Mouse (Mus musculus) heart, embryonic 12.5 days (tissue): Measurements from ENCODE around the gene Nckap5. TPM values are rescaled to one million over a fixed set of nuclear protein-coding genes. Genes with fewer than 3 reads are reported as not detected.

ENCODE experiments used
- ATAC-seq: fragments of 200-750 bp; cut with Nextera tagmentation; 2 replicates; pipeline ENCODE4 v1.8.0; 2017; ENCODE audit warnings: moderate TSS enrichment, moderate library complexity; ENCODE audit not compliant: insufficient number of reproducible peaks, low FRiP score
- H3K27ac ChIP-seq: fragments of 300-500 bp; sonication (generic); 2 replicates; pipeline ENCODE4 v1.5.1; 2016; ENCODE audit warnings: mild to moderate bottlenecking, moderate library complexity; ENCODE audit not compliant: poor library complexity, severe bottlenecking
- H3K27me3 ChIP-seq: fragments of 300-500 bp; sonication (generic); replicated peaks from 2 replicates; pipeline ENCODE4 v1.6.1; 2016; ENCODE audit warnings: mild to moderate bottlenecking, moderate library complexity
- H3K36me3 ChIP-seq: fragments of 300-500 bp; sonication (generic); 2 replicates; pipeline ENCODE4 v1.6.1; 2016; ENCODE audit warnings: mild to moderate bottlenecking, moderate library complexity
- H3K4me1 ChIP-seq: fragments of 300-500 bp; sonication (generic); replicated peaks from 2 replicates; pipeline ENCODE4 v1.6.1; 2016; ENCODE audit warnings: mild to moderate bottlenecking
- H3K4me2 ChIP-seq: fragments of 300-500 bp; sonication (generic); 2 replicates; pipeline ENCODE4 v1.6.1; 2016; ENCODE audit warnings: mild to moderate bottlenecking, moderate library complexity
- H3K4me3 ChIP-seq: fragments of 300-500 bp; sonication (generic); 2 replicates; pipeline ENCODE4 v1.5.1; 2016; ENCODE audit warnings: mild to moderate bottlenecking
- H3K9ac ChIP-seq: fragments of 300-500 bp; sonication (generic); 2 replicates; pipeline ENCODE4 v1.6.1; 2016; ENCODE audit warnings: mild to moderate bottlenecking, moderate library complexity
- H3K9me3 ChIP-seq: fragments of 300-500 bp; sonication (generic); replicated peaks from 2 replicates; pipeline ENCODE4 v1.6.1; 2016; ENCODE audit warnings: mild to moderate bottlenecking, moderate library complexity
- WGBS: fragments of 180-500 bp; shearing (Covaris S2); methylation state at CpG from one replicate; pipeline ENCODE4 v1.1.7; 2016; 5-methylcytosine and 5-hydroxymethylcytosine counted together
- polyA plus RNA-seq: library from polyadenylated mRNA; unstranded; fragments of >200 nt; fragmentation: Nextera tagmentation; extraction: Ambion mirVana; gene quantifications from 2 replicates; pipeline ENCODE4 v1.2.1, GENCODE M21; 2016

Nckap5 gene
- polyA plus RNA-seq, 1 experiment from 2014 or later = 3.8 TPM

GRCm38 (mm10) chr1:125945136-125945535 lies 885.5 kb downstream of the Nckap5 start:
- Histone ChIP-seq H3K36me3 (no peaks in the 10 kb centered on the region), H3K4me1 (no peaks in the 10 kb centered on the region), H3K9ac (no peak overlapping the region), H3K9me3 (no peaks in the 10 kb centered on the region), H3K4me2 (no peak overlapping the region), H3K27me3 (no peaks in the 10 kb centered on the region), H3K4me3 (no peak overlapping the region), H3K27ac (no peak overlapping the region)
- ATAC-seq = no peak
- WGBS = 75% methylated on average over 9 of the region's 9 CpGs

- H3K27me3 ChIP-seq = no peaks in the 10 kb centered on the region
- no peak overlapping the region for H3K4me3 ChIP-seq
- H3K36me3 ChIP-seq = no peaks in the 10 kb centered on the region
- H3K9me3 ChIP-seq = no peaks in the 10 kb centered on the region
- H3K9ac ChIP-seq = no peak overlapping the region
- H3K4me2 ChIP-seq = no peak overlapping the region
- WGBS = 79% methylated on average over 1 of the region's 1 CpGs
- H3K4me1 ChIP-seq = no peaks in the 10 kb centered on the region
- ATAC-seq = no peak
- no peak overlapping the region for H3K27ac ChIP-seq
These were observed 887.3 kb downstream of the Nckap5 start for GRCm38 (mm10) chr1:125943305-125943704.

GRCm38 (mm10) chr1:125925486-125925885 lies 905.1 kb downstream of the Nckap5 start:
- Histone ChIP-seq H3K27me3 (no peaks in the 10 kb centered on the region), H3K27ac (no peak overlapping the region), H3K9ac (no peak overlapping the region), H3K4me3 (no peak overlapping the region), H3K4me1 (no peaks in the 10 kb centered on the region), H3K4me2 (no peak overlapping the region), H3K9me3 (0 out of 2 replicates have a peak, but pooled peaks cover 3% of the 10 kb centered on the region), H3K36me3 (no peaks in the 10 kb centered on the region)
- no peak for ATAC-seq
- WGBS = 93% methylated on average over 10 of the region's 10 CpGs

- Histone ChIP-seq H3K27ac (no peak overlapping the region), H3K9me3 (0 out of 2 replicates have a peak, but pooled peaks cover 6% of the 10 kb centered on the region), H3K4me3 (no peak overlapping the region), H3K36me3 (no peaks in the 10 kb centered on the region), H3K27me3 (no peaks in the 10 kb centered on the region), H3K4me1 (no peaks in the 10 kb centered on the region), H3K4me2 (no peak overlapping the region), H3K9ac (no peak overlapping the region)
- WGBS = 76% methylated on average over 2 of the region's 2 CpGs
- no peak for ATAC-seq
These were observed 907.5 kb downstream of the Nckap5 start for GRCm38 (mm10) chr1:125923062-125923461.

GRCm38 (mm10) chr1:125920696-125921095 lies 909.9 kb downstream of the Nckap5 start:
- no peak overlapping the region for H3K4me3 ChIP-seq
- WGBS = 89% methylated on average over 3 of the region's 3 CpGs
- H3K9ac ChIP-seq = no peak overlapping the region
- peaks cover 4% of the 10 kb centered on the region for H3K27me3 ChIP-seq
- no peak for ATAC-seq
- 0 out of 2 replicates have a peak, but pooled peaks cover 6% of the 10 kb centered on the region for H3K9me3 ChIP-seq
- no peak overlapping the region for H3K27ac ChIP-seq
- H3K4me2 ChIP-seq = no peak overlapping the region
- H3K36me3 ChIP-seq = no peaks in the 10 kb centered on the region
- H3K4me1 ChIP-seq = no peaks in the 10 kb centered on the region

GRCm38 (mm10) chr1:125912601-125913600 lies 917.7 kb downstream of the Nckap5 start, which contains the start of gene Lypd1:
TSS of gene Lypd1 (minus strand) at chr1:125913101.
- peak within 1 kb of the TSS; percentile 83 for H3K4me2 ChIP-seq
- H3K4me3 ChIP-seq = peak within 1 kb of the TSS; percentile 54
- peak within 1 kb of the TSS; percentile 59; the same call in 1 of the 2 replicates for H3K9ac ChIP-seq
- 6% methylated on average over 30 of the region's 30 CpGs for WGBS
- no peak within 1 kb of the TSS for H3K27ac ChIP-seq
- H3K4me1 ChIP-seq = peaks cover 23% of the 10 kb centered on the region
- H3K9me3 ChIP-seq = no peaks in the 10 kb centered on the region
- H3K27me3 ChIP-seq = peaks cover 42% of the 10 kb centered on the region
- no peaks in the 10 kb centered on the region for H3K36me3 ChIP-seq
- ATAC-seq = no peak

GRCm38 (mm10) chr1:125911901-125912445 lies 918.6 kb downstream of the Nckap5 start:
- H3K9ac ChIP-seq = peak overlapping the region; percentile 59; the same call in 1 of the 2 replicates
- under 1% methylated on average over 43 of the region's 43 CpGs for WGBS
- H3K4me3 ChIP-seq = peak overlapping the region; percentile 54
- H3K27ac ChIP-seq = no peak overlapping the region
- H3K36me3 ChIP-seq = no peaks in the 10 kb centered on the region
- peak overlapping the region; percentile 83 for H3K4me2 ChIP-seq
- peaks cover 42% of the 10 kb centered on the region for H3K27me3 ChIP-seq
- H3K4me1 ChIP-seq = peaks cover 23% of the 10 kb centered on the region
- peak; percentile 72 for ATAC-seq
- no peaks in the 10 kb centered on the region for H3K9me3 ChIP-seq

GRCm38 (mm10) chr1:125911337-125911900 lies 919.2 kb downstream of the Nckap5 start:
- WGBS = under 1% methylated on average over 35 of the region's 35 CpGs
- peak overlapping the region; percentile 83 for H3K4me2 ChIP-seq
- peaks cover 42% of the 10 kb centered on the region for H3K27me3 ChIP-seq
- peak overlapping the region; percentile 59 for H3K9ac ChIP-seq
- H3K4me1 ChIP-seq = peaks cover 23% of the 10 kb centered on the region
- ATAC-seq = peak; percentile 60; the same call in 1 of the 2 replicates
- H3K4me3 ChIP-seq = peak overlapping the region; percentile 54
- H3K27ac ChIP-seq = no peak overlapping the region
- no peaks in the 10 kb centered on the region for H3K36me3 ChIP-seq
- H3K9me3 ChIP-seq = no peaks in the 10 kb centered on the region

GRCm38 (mm10) chr1:125910871-125911265 lies 919.7 kb downstream of the Nckap5 start:
- Histone ChIP-seq H3K27ac (no peak overlapping the region), H3K27me3 (peaks cover 38% of the 10 kb centered on the region), H3K9ac (no peak overlapping the region), H3K36me3 (no peaks in the 10 kb centered on the region), H3K4me3 (peak overlapping the region; percentile 54), H3K4me1 (peaks cover 23% of the 10 kb centered on the region), H3K9me3 (no peaks in the 10 kb centered on the region), H3K4me2 (peak overlapping the region; percentile 83)
- no peak for ATAC-seq
- WGBS = 6% methylated on average over 9 of the region's 9 CpGs

GRCm38 (mm10) chr1:125910211-125910870 lies 920.3 kb downstream of the Nckap5 start:
- Histone ChIP-seq H3K4me3 (peak overlapping the region; percentile 54; the same call in 1 of the 2 replicates), H3K4me1 (peaks cover 23% of the 10 kb centered on the region), H3K9me3 (no peaks in the 10 kb centered on the region), H3K27me3 (peaks cover 34% of the 10 kb centered on the region), H3K4me2 (peak overlapping the region; percentile 83), H3K9ac (no peak overlapping the region), H3K36me3 (no peaks in the 10 kb centered on the region), H3K27ac (no peak overlapping the region)
- ATAC-seq = no peak
- 13% methylated on average over 14 of the region's 14 CpGs for WGBS
